Mouse (Mus musculus): ENCODE measurements around the gene Ugt8a.

The Ugt8a gene

DNA sequence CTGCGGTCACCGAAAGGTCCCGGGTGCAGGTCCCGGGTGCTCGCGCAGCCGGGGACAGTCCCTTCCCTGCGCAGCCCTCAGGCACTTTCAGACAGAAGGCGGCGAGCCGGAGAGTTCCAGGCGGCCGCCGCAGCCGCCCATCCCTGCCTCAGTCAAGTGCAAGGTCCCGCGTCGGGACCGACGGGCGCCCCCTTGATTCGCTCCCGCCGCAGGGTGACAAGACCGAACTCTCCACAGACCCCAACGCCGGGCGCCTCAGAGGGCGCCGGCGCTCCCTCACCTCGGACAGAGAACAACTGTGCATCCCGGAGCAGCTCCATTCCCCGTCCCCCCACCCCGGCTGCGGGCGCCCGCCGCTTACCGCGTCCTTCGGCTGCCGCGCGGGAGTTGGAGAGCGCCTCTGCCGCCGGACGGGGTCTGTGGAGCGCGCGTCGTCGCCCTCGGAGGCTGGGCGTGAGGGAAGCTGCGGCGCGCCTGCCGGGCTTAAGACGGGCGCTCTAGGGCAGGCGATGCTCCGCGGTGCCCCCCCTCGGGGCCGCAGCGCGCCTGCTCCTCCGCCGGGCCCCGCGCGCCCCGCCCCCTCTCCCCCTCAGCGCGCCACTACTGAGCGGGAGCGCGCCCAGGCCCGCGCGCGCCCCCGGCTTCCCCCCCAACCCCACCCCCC lies at the start of gene Ugt8a:
Gene Ugt8a (minus strand): TSS at position 528 of the 664 bp plus-strand sequence.
- DNase-seq (ENCODE audit: low read depth, low spot score), result no peak

DNA sequence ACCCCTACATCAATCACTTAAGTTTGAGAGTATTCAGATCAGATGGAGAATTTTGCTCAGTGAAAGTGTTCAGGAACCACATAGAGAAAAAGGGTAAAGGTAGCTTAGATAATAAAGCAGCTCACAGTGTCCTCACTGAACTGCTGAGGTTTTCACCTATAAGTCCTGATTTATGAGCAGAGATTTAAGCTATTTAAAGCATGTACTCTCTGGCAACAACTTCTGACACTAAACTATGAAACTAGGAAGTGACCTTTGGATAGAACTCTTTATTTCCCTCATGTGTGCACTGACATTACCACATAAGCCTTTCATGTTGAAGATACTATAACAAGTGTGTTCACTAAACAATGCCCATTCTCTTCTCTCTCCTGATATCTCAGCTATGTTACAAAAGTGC lies 48.2 kb upstream of the Ugt8a start:
- no peak for DNase-seq (ENCODE audit: low read depth, low spot score)

DNA sequence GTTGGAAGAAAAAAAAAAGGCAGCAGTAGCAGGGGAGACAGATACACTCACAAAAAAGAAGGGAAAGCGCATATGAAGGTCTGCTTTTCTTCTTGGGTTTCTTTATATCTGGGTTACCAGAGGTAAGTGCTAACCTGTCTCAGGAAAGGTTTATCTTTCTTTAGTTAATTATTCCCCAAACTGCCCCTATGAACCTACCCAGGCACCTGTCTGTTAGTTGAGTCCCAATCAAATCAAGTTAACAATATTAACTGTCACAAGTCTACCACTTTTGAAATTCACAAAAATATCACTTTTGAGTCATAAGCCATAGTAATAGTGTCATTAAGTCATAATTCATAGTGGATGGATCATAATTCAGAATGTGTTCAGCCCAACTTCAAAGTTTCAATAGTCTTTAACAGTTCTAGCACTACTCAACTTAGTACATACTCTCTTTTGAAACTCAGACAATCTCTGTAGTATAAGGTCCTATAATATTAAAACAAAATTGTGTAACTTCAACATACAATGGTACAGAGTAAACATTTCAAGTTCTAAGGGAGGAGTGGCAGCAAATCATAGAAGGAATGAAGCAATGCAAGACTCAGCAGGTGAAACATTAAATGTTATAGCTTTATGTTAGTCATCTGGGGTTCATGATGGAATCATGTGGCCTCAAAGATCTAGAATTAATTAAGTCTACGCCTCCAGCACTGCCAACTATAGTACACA lies 45.4 kb upstream of the Ugt8a start:
- DNase-seq (ENCODE audit: low read depth, low spot score), result no peak

DNA sequence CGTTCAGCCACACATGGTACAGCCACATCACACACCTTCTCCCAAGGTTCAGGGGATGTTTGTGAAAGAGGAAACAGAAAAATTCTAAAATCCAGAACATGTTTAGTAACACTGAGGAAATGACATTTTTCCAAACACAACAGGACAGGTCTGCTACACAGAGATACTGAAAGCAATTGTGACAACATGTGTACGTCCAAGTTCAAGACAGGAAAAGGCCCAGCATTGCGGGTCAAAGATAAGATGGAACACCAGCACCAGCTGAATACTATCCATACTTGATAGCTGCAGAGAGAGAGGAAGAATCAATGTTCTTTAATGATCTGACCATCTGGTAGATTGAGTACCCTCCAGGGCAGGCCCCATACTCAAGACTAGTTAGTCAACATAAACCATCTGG lies 41.1 kb upstream of the Ugt8a start:
- no peak for DNase-seq (ENCODE audit: low read depth, low spot score)

DNA sequence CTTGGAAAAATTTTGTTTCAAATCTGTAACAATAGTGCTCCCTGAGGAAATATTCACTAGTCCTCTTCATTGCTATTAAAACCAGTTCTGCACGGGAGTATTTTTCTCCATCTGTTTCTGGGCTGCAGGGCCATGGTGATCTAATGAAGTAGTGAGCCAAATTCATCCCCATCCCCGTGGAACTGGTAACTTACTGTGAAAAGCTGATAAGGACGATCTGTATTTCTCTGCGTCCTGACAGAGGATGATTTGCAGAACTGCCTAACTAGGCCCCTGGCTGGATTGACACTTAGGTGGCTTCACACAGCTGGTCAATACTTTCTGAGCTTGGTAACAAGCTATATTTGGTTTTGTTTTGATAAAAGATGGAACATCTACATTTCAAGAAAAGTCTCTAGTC lies 37.5 kb upstream of the Ugt8a start:
- no peak for DNase-seq (ENCODE audit: low read depth, low spot score)

DNA sequence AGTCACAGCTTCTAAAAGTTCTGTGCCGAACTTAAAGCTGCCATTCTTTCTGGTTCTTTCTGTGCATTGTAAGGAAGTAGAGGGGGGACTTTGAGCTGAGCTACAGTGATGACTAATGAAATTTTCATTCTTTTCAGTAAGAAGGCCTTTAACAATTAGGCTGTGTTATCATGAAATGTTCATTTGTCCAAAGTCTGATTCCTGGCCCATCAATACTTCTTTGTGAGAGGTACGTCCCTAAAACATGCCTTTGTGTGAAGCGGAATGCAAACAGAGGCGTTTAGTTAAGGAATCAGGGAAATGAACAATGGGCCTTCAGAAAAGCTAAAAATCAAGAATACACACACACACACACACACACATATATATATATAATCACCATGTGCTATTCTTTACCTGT lies 31.0 kb upstream of the Ugt8a start:
- DNase-seq (ENCODE audit: low read depth, low spot score), result no peak

DNA sequence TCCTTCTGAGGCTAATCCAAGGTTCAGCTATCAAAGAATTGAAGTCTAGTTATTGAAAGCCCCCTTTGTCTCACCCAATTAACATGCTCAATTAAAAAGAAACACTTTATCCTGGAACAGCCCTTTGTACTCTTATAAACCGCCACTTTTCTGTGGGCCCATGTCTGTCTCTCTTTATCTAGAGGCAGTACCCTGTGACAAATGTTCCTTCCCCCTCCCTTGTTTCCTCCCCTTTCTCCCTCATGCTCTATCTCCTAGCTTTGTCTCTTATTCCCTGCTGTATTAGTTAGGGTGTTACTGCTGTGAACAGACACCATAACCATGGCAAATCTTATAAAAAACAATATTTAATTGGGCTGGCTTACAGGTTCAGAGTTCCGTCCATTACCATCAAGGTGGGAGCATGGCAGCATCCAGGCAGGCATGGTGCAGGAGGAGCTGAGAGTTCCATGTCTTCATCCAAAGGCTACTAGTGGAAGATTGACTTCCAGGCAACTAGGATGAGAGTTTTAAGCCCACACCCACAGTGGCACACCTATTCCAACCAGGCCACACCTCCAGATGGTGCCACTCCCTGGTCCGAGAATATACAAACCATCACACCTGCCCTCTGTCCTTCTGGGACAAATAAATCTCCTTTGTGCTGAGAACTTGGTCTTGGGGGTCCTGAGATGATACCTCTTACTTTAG lies 17.9 kb upstream of the Ugt8a start:
- no peak for DNase-seq (ENCODE audit: low read depth, low spot score)

DNA sequence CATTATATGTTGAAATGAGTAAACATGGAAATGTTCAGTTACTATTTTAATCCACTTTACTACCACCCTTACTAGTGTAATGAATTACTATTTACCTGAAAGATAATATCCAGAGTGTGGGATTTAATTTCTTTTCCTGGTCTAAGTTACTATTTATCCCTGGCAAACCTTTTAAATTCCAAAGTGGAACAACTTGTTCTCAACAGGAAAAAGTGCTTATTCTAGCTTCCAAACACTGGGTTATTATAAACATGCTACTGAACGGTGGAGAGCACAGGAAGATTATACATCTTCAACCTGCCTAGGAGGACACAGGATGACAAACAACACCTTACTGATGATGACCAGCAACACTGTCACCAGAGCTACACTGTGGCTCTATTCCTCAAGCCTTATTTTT lies 16.5 kb upstream of the Ugt8a start:
- no peak for DNase-seq (ENCODE audit: low read depth, low spot score)

DNA sequence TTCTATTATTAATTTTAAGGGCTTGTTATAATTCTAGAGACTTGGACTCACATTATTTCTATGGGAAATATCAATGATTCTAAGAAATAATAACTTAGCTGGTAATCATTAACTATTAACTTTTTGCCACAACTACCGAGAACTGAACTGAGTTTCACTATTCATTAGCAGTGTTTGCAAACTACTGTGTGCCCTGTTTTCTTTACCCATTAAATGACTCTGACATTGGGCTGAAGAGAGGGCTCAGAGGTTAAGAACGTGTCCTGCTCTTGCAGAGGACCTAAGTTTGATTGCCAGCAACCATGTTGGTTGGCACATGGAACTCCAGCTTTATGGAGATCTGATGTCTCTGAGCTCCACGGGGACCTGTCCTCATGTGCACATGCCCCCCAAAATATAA lies 2.4 kb upstream of the Ugt8a start:
- DNase-seq (ENCODE audit: low read depth, low spot score), result no peak

DNA sequence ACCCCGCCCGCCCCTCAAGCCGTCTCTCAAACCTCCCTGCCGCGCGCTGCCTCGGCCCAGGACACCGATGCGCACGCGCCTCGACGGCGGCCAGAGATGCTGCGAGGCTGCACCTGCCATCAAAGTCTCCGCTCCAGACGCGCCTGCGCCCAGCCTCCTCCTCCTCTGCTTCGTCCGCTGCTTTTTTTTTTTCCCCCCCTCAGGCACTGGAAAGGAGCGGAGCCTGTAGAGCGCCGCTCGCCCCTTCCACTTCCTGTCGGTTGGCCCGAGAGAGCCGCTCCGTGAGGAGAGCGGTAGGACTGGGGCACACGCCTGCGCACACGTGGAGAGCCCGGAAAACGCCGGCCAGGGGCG lies 314 bp upstream of the Ugt8a start:
- no peak for DNase-seq (ENCODE audit: low read depth, low spot score)

DNA sequence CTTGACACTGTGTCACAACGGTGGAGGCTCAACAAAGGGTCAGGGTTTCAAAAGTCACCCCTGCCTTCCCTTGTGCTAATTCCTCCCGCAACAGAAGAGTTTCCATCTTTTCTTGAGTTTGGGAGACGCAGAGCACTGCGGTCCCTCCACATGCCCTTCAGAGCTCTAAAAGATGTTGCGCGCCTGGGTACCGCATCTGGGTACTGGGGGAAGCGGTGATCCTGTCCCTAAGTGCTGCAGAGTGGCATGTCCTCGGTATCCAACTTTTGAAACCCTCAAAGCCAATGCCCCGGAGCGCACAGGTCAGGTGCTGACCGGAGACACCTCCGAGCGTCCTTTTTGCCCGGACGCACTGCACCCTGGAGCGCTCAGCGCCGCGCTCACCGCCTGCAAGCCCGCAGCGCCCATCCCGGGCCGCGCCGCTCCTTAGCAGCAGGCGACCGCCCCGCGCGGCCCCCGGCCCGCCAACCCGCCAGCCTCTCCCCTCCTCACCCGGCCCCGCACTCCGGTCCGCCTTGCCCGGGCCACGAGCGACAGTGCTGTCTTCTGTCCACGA lies 805 bp downstream of the Ugt8a start:
- no peak for DNase-seq (ENCODE audit: low read depth, low spot score)

DNA sequence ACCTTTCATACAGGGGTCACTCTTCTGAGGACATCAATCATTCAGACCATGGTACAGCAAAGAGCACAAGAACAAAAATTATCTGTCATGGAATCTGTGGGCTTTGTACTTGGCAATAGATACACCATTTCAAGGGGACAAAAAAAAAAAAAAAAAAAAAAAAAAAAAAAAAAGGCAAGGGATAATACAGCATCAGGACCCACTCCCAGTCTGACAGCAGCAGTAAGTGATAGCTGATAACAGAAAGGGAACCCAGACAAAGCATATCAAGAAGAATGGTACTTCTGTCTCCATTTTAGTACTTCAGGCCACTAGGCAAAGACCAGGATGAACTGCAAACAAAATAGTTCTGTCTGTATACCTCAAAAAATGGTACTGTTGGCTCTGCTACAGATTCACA lies 2.6 kb downstream of the Ugt8a start:
- no peak for DNase-seq (ENCODE audit: low read depth, low spot score)

DNA sequence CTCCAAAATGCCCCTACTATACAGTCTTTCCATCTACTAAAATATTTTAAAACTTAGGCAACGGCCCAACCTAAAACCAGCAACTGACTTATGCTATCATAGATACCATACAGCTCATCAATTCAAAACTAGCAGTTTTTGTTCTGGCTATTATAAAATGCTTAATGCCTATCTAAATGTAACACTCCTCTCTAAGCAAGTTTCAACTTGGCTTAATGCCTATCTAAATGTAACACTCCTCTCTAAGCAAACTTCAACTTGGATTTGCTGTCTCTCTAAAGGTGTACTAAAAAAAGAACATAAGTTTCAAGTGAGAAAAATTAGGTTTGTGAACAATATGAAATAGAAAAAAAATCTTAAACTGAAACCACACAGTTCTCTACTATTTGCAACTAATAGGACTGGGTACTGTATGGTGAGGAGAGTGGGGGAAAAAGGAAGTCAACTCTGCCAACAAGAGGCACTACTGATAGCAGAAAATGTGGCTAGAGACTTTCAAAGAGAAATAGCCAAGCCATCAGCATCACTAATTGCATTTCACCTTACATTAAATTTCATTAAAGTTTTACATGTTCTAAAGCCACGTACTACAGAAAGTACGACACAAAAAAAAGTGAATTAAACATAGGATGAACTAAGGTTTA lies 5.7 kb downstream of the Ugt8a start:
- no peak for DNase-seq (ENCODE audit: low read depth, low spot score)

DNA sequence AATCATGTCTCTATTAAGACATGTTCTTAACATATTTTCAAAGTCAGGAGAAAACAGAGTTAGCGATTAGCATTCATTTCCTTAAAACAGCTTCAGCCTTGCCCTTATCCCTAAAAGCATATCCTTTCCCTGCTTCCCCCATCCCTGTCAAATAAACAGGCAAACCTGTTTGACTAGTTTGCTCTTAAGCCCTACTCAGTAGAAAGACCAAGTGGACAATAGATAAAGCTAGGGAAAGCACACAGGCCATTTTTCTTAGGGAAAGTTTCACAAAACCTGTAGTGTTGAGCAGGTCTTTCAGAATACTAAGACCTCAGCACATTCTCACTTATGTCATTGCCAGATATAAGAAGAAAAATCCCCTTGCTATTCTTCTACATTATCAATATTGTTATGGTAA lies 7.4 kb downstream of the Ugt8a start:
- no peak for DNase-seq (ENCODE audit: low read depth, low spot score)

DNA sequence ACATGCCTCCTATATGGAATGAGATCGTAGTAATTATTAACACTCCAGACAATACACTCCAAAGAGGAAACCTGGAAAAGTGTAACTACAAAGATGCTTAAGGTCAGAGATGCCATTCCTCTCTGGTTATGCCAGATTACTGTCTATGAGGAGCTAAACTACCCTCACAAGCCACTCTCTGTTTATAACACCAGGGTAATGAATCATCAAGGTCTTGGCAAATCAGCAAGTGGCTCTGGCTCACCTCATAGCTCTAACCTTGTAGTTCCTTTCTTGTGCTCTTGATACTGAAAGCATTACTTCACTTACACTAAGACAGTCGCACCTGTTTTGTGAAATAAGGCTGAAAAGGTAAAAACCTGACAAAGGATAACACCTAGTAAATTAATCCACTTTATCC lies 17.5 kb downstream of the Ugt8a start:
- DNase-seq (ENCODE audit: low read depth, low spot score), result no peak

DNA sequence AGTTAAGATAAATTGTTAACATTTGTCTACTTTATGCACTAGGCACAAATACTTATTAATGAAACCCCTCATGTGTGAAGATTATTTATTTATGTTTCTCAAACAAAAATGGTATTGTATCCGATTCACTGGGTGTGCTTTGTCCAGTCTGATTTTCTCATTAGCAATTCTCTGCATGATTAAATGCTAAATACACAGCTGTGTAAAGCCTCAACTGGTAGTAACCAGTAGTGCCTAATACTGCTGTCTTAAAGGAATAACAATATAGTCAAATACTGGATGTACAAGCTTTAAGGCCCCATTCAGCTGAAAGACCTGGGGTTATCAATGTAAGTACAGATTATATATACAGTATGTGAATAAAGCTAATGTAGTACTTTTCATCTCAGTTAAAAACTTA lies 39.4 kb downstream of the Ugt8a start:
- no peak for DNase-seq (ENCODE audit: low read depth, low spot score)

DNA sequence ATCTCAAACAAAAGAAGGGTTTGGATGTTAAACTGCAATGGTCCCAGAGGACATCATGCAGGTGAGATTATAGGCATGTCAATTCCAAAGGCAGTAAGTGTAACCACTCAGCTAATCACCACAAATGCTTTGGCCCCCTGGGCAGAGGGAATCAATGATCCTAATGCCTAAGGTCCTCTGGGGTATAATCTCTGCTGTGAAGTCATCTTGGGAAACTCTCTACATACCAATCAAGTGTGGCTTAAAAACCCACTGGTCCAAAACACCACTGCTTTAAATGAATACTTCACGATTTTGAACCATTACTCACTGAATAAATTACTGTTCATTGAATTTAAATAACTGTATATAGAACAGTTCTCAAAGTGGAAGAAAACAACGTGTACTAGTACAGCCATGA lies 51.3 kb downstream of the Ugt8a start:
- DNase-seq (ENCODE audit: low read depth, low spot score), result no peak

DNA sequence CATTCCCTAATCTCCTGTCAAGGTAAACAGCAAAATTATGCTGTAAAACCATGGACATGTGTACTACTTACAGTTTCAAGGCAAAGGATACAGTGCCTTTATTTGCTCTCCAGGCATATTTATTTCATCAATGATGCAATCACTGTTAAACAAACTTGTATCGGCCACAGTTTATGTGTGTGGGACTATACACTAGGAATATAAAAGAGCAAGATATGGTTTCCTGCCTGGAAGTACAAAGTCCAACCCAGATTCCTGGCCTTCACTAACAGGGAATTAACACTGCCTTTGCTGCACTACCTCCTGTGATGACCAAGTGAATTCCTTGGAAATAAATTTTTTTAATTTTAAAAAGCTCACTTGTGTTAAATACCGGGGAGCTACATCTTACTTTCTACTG lies 53.5 kb downstream of the Ugt8a start:
- DNase-seq (ENCODE audit: low read depth, low spot score), result no peak

DNA sequence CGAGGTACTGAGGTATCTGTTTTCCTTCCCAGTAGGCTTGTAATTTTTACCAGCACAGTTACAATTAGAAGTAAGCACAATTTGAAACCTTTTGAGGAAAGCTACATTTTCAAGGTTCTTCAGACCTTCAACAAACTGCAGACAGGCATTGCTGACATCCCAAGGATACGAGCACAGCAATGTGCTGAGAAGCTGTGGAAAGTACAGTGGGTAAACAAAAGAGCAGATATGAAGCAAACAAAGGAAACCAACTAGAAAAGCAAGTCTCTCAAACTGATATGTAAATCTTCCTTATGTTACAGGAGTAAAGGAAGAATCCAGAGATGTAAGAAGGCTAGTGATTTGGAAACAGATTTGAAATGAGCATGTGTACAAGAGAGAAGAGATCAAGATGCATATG lies 54.0 kb downstream of the Ugt8a start:
- DNase-seq (ENCODE audit: low read depth, low spot score), result no peak

DNA sequence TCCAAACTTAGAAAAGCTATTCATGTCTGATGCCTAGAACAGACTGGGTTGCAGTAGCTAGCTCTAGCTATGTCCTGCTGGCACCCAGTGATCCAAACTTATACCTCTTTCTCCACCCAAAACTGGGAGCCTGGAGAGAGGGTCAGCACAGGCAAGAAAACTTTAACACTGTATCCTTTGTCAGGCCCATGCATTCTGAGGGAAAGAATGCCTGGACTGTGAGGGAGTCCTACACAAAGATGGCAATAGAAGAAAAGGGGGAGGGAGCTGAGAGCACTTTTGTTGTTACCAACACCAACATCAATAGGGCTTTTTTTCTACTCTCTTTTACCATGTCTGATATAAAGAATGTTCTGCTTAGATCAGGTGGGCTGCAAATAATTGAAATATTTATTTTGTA lies 55.4 kb downstream of the Ugt8a start:
- DNase-seq (ENCODE audit: low read depth, low spot score), result no peak

DNA sequence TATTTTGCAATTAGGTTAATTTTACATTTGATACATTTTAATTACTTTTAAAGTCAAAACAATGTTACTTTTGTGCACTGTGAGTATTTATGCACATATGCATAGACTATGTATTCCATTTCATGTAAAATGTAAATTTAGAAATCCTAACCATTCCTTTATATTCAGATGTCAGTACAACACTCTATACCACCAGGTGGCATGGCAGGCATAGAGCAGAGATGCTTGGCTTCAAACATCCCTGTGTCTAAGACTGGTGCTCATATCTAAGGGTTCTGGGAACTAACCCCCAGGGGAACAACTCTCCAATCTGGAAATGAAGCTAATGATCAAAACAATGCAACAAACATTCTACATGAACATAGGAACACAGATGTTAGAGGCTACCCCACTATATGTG lies 56.6 kb downstream of the Ugt8a start:
- no peak for DNase-seq (ENCODE audit: low read depth, low spot score)

DNA sequence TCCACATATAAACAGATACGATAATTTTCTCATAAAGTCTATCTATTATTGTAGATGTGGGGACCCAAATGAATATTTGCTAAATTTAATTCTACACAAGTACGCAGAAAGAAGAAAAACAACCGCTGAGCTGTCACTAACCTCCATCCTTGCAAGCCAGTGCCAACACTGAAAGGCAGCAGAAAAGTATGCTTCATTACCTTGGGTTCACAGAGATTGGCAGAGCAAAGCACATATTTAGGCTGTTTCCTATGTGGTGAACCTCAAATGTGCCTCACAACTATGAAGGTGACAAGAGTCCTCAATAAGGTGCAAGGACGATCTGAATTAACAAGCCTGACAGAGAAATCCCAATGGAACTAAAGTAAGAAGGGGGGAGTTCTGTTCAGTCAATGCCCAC lies 64.0 kb downstream of the Ugt8a start:
- no peak for DNase-seq (ENCODE audit: low read depth, low spot score)

All from embryo, embryonic 11.5 days (tissue).